Mouse (Mus musculus) central nervous system, embryonic 11.5 days (tissue): ENCODE data around the gene Rfc3. TPM values are rescaled to one million over a fixed set of nuclear protein-coding genes. Genes with fewer than 3 reads are reported as not detected.

Experiments
- polyA plus RNA-seq: library from polyadenylated mRNA; depleted of rRNA; stranded (reverse); fragments of >200 nt; gene quantifications from 2 replicates; pipeline ENCODE4 v1.2.3, GENCODE M21; 2012; rRNA removed

The Rfc3 gene
- polyA plus RNA-seq: 79.8 and 103 TPM in 2 replicates

DNA sequence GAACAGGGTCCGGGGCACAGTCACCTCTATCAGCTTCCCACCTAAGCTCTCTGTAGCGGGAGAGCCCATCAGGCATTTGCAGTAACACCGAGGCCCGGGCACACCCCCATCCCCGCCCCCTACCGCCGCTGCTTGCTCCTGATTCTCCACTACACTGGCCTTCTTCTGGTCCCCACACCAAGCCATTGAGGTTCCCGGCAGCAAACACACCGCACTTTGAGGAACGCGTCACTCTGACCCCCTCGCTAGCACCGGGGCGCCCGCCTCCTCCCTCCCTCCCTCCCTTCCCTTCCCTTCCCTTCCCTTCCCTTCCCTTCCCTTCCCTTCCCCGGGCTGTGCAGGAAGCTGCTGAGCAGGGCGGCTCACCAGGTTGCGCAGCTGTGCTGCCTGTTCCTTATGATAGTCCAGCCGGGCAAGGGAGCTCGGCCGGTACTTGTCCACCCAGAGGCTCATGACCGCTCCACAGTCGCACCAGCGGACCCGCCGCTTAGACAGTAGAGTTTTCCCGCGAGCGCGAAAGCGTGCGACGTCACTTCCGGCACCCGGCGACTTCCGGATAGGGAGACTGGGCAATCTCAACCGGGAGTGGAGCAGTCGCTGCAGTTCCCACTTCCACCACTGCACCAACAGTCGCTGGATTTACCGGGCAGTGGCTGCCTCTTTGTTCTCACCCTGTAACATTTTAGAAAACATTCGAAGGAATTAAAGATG, at the start of gene Rfc3:
Gene Rfc3, minus strand, starts transcription at position 543 of the 711 bp plus-strand sequence.

DNA sequence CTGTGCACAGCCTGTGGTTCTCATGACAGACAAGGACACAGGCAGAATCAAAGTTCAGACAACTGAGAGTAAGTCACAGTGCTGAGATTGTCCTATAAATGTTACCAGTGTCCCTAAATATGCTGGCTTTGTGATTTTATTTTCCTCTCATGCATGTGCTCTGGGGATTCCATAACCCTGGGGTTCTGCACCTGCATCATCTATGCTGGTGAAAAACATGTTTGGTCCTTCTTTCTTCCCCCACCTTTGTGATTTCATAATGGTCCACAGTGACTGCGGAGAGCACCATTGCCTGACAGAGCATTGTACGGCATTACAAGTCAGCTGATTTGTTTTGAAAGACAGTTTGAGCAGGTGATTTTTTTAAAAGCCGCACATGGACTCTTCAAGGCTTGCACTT, 45.1 kb downstream of the Rfc3 start, which contains the start of gene Vmn2r18:
Gene Vmn2r18, minus strand, starts transcription at position 101 of the 400 bp plus-strand sequence.

Other genes with a start within 250 kb of the Rfc3 start
- not detected in 2 replicates for gene Gm42906, start 223.1 kb downstream of the Rfc3 start, polyA plus RNA-seq
- gene Vmn2r18, start 45.2 kb downstream of the Rfc3 start, polyA plus RNA-seq: 0.05 and 0.06 TPM in 2 replicates